Mouse (Mus musculus): ENCODE measurements at regions not wholly inside any gene's neighbourhood (a gene's known extent, or its start where the extent isn't known, plus 50 kb on each side); places are given as distances from the start of the nearest gene placed in this dataset.
A peak's percentile ranks its signal among the peaks of the same experiment; 100 is the strongest.

GRCm38 (mm10) chr16:73482176-73482575 lies 929.4 kb downstream of the Robo2 start:
- Histone ChIP-seq H3K4me1 (ENCODE audit: control insufficient read depth, insufficient read depth, low read length) (no peaks in the 10 kb centered on the region), H3K27ac (ENCODE audit: low read depth, low read length) (no peak overlapping the region), H3K4me3 (ENCODE audit: low read depth, low read length) (no peak overlapping the region), H3K9ac (ENCODE audit: low read depth, low read length) (no peak overlapping the region), H3K36me3 (ENCODE audit: control insufficient read depth, insufficient read depth, low read length) (no peaks in the 10 kb centered on the region), H3K27me3 (ENCODE audit: control insufficient read depth, insufficient read depth, low read length) (no peaks in the 10 kb centered on the region), H3K4me2 (peak overlapping the region; percentile 2; the same call in 1 of the 2 replicates), H3K9me3 (replicated peaks; ENCODE audit: control insufficient read depth, low read length) (no peaks in the 10 kb centered on the region)
- 43% methylated on average over 6 of the region's 6 CpGs for WGBS (ENCODE audit: insufficient replicate concordance)
- ATAC-seq (replicated peaks; ENCODE audit: insufficient number of reproducible peaks, low FRiP score, low TSS enrichment), result no peak

- ATAC-seq (replicated peaks; ENCODE audit: insufficient number of reproducible peaks, low FRiP score, low TSS enrichment), result no peak
- Histone ChIP-seq H3K27ac (ENCODE audit: low read depth, low read length) (no peak overlapping the region), H3K4me2 (no peak overlapping the region), H3K9me3 (replicated peaks; ENCODE audit: control insufficient read depth, low read length) (no peaks in the 10 kb centered on the region), H3K36me3 (ENCODE audit: control insufficient read depth, insufficient read depth, low read length) (no peaks in the 10 kb centered on the region), H3K4me1 (ENCODE audit: control insufficient read depth, insufficient read depth, low read length) (no peaks in the 10 kb centered on the region), H3K9ac (ENCODE audit: low read depth, low read length) (no peak overlapping the region), H3K27me3 (ENCODE audit: control insufficient read depth, insufficient read depth, low read length) (no peaks in the 10 kb centered on the region), H3K4me3 (ENCODE audit: low read depth, low read length) (no peak overlapping the region)
- WGBS (ENCODE audit: insufficient replicate concordance), result 63% methylated on average over 2 of the region's 2 CpGs
Measured at GRCm38 (mm10) chr16:73473502-73473901, 938.1 kb downstream of the Robo2 start.

- no peaks in the 10 kb centered on the region for H3K4me1 ChIP-seq (ENCODE audit: control insufficient read depth, insufficient read depth, low read length)
- no peaks in the 10 kb centered on the region for H3K9me3 ChIP-seq (replicated peaks; ENCODE audit: control insufficient read depth, low read length)
- H3K27me3 ChIP-seq (ENCODE audit: control insufficient read depth, insufficient read depth, low read length), result no peaks in the 10 kb centered on the region
- 64% methylated on average over 5 of the region's 5 CpGs for WGBS (ENCODE audit: insufficient replicate concordance)
- 0 out of 2 replicates have a peak, but pooled peaks have one; percentile 42 for ATAC-seq (replicated peaks; ENCODE audit: insufficient number of reproducible peaks, low FRiP score, low TSS enrichment)
- H3K4me3 ChIP-seq (ENCODE audit: low read depth, low read length), result no peak overlapping the region
- H3K9ac ChIP-seq (ENCODE audit: low read depth, low read length), result no peak overlapping the region
- no peak overlapping the region for H3K27ac ChIP-seq (ENCODE audit: low read depth, low read length)
- no peak overlapping the region for H3K4me2 ChIP-seq
- no peaks in the 10 kb centered on the region for H3K36me3 ChIP-seq (ENCODE audit: control insufficient read depth, insufficient read depth, low read length)
Measured at GRCm38 (mm10) chr16:73471547-73471946, 940.1 kb downstream of the Robo2 start.

GRCm38 (mm10) chr16:73470535-73470934 lies 941.1 kb downstream of the Robo2 start:
- no peak for ATAC-seq (replicated peaks; ENCODE audit: insufficient number of reproducible peaks, low FRiP score, low TSS enrichment)
- Histone ChIP-seq H3K4me3 (ENCODE audit: low read depth, low read length) (no peak overlapping the region), H3K9ac (ENCODE audit: low read depth, low read length) (no peak overlapping the region), H3K4me1 (ENCODE audit: control insufficient read depth, insufficient read depth, low read length) (no peaks in the 10 kb centered on the region), H3K36me3 (ENCODE audit: control insufficient read depth, insufficient read depth, low read length) (no peaks in the 10 kb centered on the region), H3K27me3 (ENCODE audit: control insufficient read depth, insufficient read depth, low read length) (no peaks in the 10 kb centered on the region), H3K4me2 (no peak overlapping the region), H3K27ac (ENCODE audit: low read depth, low read length) (no peak overlapping the region), H3K9me3 (replicated peaks; ENCODE audit: control insufficient read depth, low read length) (no peaks in the 10 kb centered on the region)
- 46% methylated on average over 4 of the region's 4 CpGs for WGBS (ENCODE audit: insufficient replicate concordance)

- no peak overlapping the region for H3K9ac ChIP-seq (ENCODE audit: low read depth, low read length)
- H3K9me3 ChIP-seq (replicated peaks; ENCODE audit: control insufficient read depth, low read length), result no peaks in the 10 kb centered on the region
- WGBS (ENCODE audit: insufficient replicate concordance), result 81% methylated on average over 6 of the region's 6 CpGs
- H3K4me2 ChIP-seq, result no peak overlapping the region
- H3K27ac ChIP-seq (ENCODE audit: low read depth, low read length), result no peak overlapping the region
- H3K4me3 ChIP-seq (ENCODE audit: low read depth, low read length), result no peak overlapping the region
- ATAC-seq (replicated peaks; ENCODE audit: insufficient number of reproducible peaks, low FRiP score, low TSS enrichment), result no peak
- H3K27me3 ChIP-seq (ENCODE audit: control insufficient read depth, insufficient read depth, low read length), result no peaks in the 10 kb centered on the region
- no peaks in the 10 kb centered on the region for H3K36me3 ChIP-seq (ENCODE audit: control insufficient read depth, insufficient read depth, low read length)
- no peaks in the 10 kb centered on the region for H3K4me1 ChIP-seq (ENCODE audit: control insufficient read depth, insufficient read depth, low read length)
Measured at GRCm38 (mm10) chr16:73466296-73466695, 945.3 kb downstream of the Robo2 start.

- Histone ChIP-seq H3K9me3 (replicated peaks; ENCODE audit: control insufficient read depth, low read length) (no peaks in the 10 kb centered on the region), H3K27ac (ENCODE audit: low read depth, low read length) (no peak overlapping the region), H3K4me1 (ENCODE audit: control insufficient read depth, insufficient read depth, low read length) (no peaks in the 10 kb centered on the region), H3K4me3 (ENCODE audit: low read depth, low read length) (no peak overlapping the region), H3K4me2 (no peak overlapping the region), H3K27me3 (ENCODE audit: control insufficient read depth, insufficient read depth, low read length) (no peaks in the 10 kb centered on the region), H3K9ac (ENCODE audit: low read depth, low read length) (no peak overlapping the region), H3K36me3 (ENCODE audit: control insufficient read depth, insufficient read depth, low read length) (no peaks in the 10 kb centered on the region)
- ATAC-seq (replicated peaks; ENCODE audit: insufficient number of reproducible peaks, low FRiP score, low TSS enrichment), result no peak
- WGBS (ENCODE audit: insufficient replicate concordance), result 80% methylated on average over 4 of the region's 4 CpGs
Measured at GRCm38 (mm10) chr16:73462516-73462915, 949.1 kb downstream of the Robo2 start.

- WGBS (ENCODE audit: insufficient replicate concordance), result 85% methylated on average over 3 of the region's 3 CpGs
Measured at GRCm38 (mm10) chr16:73450634-73451245, 960.9 kb downstream of the Robo2 start.

GRCm38 (mm10) chr16:73449836-73450235 lies 961.8 kb downstream of the Robo2 start:
- Histone ChIP-seq H3K4me3 (ENCODE audit: low read depth, low read length) (no peak overlapping the region), H3K27ac (ENCODE audit: low read depth, low read length) (no peak overlapping the region), H3K9me3 (replicated peaks; ENCODE audit: control insufficient read depth, low read length) (no peaks in the 10 kb centered on the region), H3K36me3 (ENCODE audit: control insufficient read depth, insufficient read depth, low read length) (no peaks in the 10 kb centered on the region), H3K27me3 (ENCODE audit: control insufficient read depth, insufficient read depth, low read length) (no peaks in the 10 kb centered on the region), H3K4me2 (no peak overlapping the region), H3K9ac (ENCODE audit: low read depth, low read length) (no peak overlapping the region), H3K4me1 (ENCODE audit: control insufficient read depth, insufficient read depth, low read length) (no peaks in the 10 kb centered on the region)
- no peak for ATAC-seq (replicated peaks; ENCODE audit: insufficient number of reproducible peaks, low FRiP score, low TSS enrichment)
- WGBS (ENCODE audit: insufficient replicate concordance), result 86% methylated on average over 7 of the region's 7 CpGs

More at GRCm38 (mm10) chr16:73450634-73451245, 960.9 kb downstream of the Robo2 start:
- H3K4me3 ChIP-seq (ENCODE audit: low read depth, low read length), result no peak overlapping the region
- H3K9me3 ChIP-seq (replicated peaks; ENCODE audit: control insufficient read depth, low read length), result no peaks in the 10 kb centered on the region
- H3K27me3 ChIP-seq (ENCODE audit: control insufficient read depth, insufficient read depth, low read length), result no peaks in the 10 kb centered on the region
- H3K27ac ChIP-seq (ENCODE audit: low read depth, low read length), result no peak overlapping the region
- H3K36me3 ChIP-seq (ENCODE audit: control insufficient read depth, insufficient read depth, low read length), result no peaks in the 10 kb centered on the region
- H3K9ac ChIP-seq (ENCODE audit: low read depth, low read length), result no peak overlapping the region
- no peaks in the 10 kb centered on the region for H3K4me1 ChIP-seq (ENCODE audit: control insufficient read depth, insufficient read depth, low read length)
- no peak for ATAC-seq (replicated peaks; ENCODE audit: insufficient number of reproducible peaks, low FRiP score, low TSS enrichment)
- no peak overlapping the region for H3K4me2 ChIP-seq

- Histone ChIP-seq H3K9ac (ENCODE audit: low read depth, low read length) (no peak overlapping the region), H3K27me3 (ENCODE audit: control insufficient read depth, insufficient read depth, low read length) (no peaks in the 10 kb centered on the region), H3K4me3 (ENCODE audit: low read depth, low read length) (no peak overlapping the region), H3K9me3 (replicated peaks; ENCODE audit: control insufficient read depth, low read length) (no peaks in the 10 kb centered on the region), H3K4me2 (no peak overlapping the region), H3K4me1 (ENCODE audit: control insufficient read depth, insufficient read depth, low read length) (no peaks in the 10 kb centered on the region), H3K27ac (ENCODE audit: low read depth, low read length) (no peak overlapping the region), H3K36me3 (ENCODE audit: control insufficient read depth, insufficient read depth, low read length) (no peaks in the 10 kb centered on the region)
- WGBS (ENCODE audit: insufficient replicate concordance), result 82% methylated on average over 3 of the region's 3 CpGs
- ATAC-seq (replicated peaks; ENCODE audit: insufficient number of reproducible peaks, low FRiP score, low TSS enrichment), result no peak
Measured at GRCm38 (mm10) chr16:73435726-73436125, 975.9 kb downstream of the Robo2 start.
